Mouse (Mus musculus) stomach, postnatal 0 days (tissue): ENCODE data around the gene Col5a1.

ENCODE experiments used
- CTCF ChIP-seq: IDR thresholded peaks from 2 replicates; pipeline ENCODE4 v1.5.1; 2016; ENCODE audit warnings: antibody characterized with exemption, low read depth, mild to moderate bottlenecking, moderate library complexity
- EP300 ChIP-seq: optimal IDR thresholded peaks from 2 replicates; pipeline ENCODE3; 2016; ENCODE audit warnings: antibody characterized with exemption

- peak; percentile 76 for TF ChIP-seq CTCF
- no peak for TF ChIP-seq EP300
Observed at GRCm38 (mm10) chr2:27886608-27887460, 609 bp downstream of the Col5a1 start.
